Mouse (Mus musculus): ENCODE measurements around the gene Nop16. TPM values are rescaled to one million over a fixed set of nuclear protein-coding genes. Genes with fewer than 3 reads are reported as not detected.

Nop16 gene
- polyA plus RNA-seq (2015; fragmentation: Illumina TruSeq; extraction: RNeasy Lipid Tissue Mini Kit (QIAGEN cat#74804); ENCODE audit: low read depth, low replicate concordance) = 30.5 TPM

DNA sequence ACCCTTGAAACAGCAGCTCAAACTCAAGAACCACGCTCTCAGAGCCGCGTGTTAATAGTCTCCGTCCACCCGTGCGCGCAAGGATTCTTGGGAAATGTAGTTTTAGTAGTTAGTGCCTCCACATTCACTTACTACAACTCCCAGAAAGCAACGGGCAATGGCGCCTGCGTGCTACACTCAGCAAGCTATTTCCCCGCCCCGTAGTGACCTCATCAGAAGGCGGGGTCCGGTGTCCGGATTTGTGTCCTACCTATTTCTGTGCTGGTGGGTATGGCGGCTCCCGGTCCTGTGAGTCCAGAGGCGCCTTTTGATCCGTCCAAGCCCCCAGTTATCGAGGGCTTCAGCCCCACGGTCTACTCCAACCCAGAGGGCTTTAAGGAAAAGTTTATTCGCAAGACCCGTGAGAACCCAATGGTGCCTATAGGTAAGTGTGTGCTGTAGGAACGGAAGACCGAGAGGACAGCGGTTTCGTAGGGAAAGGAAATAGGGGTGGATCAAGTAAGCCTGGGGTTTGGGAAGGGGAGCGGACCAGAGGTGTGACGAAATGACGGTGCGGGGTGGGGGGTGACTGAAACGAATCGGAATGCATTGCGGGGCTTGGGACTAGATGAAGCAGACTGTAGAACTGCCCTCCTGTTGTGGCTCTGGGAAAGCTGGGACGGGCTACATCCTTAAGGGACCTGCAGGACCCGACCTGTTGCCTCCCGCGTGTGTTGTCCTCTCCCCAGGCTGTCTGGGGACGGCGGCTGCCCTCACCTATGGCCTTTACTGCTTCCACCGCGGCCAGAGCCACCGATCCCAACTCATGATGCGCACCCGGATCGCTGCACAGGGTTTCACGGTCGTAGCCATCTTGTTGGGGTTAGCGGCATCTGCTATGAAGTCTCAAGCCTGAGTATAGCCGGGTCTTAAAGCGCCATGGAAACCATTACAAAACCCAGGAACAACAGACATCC, at the start of gene Nop16, which contains the start of gene Higd2a:
Nop16 (minus strand) TSS at position 95 of the 956 bp plus-strand sequence.
Higd2a (plus strand) TSS at position 212 of the 956 bp plus-strand sequence.

DNA sequence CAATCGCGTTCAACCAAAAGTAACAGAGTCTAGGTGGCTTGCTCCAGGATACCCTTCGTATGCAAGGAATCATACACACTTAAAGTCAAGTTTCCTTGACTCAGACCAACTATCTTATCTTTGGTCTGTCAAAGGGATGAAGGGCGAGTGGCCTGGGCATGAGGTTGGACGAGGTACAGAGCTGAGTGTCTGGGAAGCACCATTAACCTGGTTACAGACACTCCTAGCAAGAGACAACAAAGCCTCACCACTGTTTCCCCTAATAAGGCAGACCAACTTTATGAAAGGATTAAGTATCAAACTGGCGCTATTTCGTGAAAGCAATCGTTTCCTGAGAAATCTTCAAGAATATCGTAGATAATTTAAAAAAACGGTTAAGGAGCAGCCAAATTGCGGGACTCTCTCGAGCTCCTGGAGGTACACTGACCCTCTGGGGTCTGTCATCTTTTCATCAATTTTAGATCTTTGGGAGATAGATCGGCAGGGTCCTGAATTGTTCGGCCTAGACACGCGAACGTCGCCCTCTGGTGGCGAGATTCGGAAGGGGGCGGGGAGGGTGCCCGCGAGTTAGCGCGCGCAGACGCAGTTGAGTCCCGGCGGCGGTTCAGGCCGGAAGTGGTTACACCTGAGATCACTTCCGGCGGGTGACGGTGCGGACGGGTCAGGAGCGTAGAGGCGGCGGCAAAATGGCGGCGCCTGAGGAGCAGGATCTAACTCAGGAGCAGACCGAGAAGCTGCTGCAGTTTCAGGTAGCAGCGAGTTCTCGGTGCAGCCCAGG, 31.5 kb upstream of the Nop16 start, which contains the start of gene Faf2:
Faf2 (plus strand) TSS at position 630 of the 778 bp plus-strand sequence.

DNA sequence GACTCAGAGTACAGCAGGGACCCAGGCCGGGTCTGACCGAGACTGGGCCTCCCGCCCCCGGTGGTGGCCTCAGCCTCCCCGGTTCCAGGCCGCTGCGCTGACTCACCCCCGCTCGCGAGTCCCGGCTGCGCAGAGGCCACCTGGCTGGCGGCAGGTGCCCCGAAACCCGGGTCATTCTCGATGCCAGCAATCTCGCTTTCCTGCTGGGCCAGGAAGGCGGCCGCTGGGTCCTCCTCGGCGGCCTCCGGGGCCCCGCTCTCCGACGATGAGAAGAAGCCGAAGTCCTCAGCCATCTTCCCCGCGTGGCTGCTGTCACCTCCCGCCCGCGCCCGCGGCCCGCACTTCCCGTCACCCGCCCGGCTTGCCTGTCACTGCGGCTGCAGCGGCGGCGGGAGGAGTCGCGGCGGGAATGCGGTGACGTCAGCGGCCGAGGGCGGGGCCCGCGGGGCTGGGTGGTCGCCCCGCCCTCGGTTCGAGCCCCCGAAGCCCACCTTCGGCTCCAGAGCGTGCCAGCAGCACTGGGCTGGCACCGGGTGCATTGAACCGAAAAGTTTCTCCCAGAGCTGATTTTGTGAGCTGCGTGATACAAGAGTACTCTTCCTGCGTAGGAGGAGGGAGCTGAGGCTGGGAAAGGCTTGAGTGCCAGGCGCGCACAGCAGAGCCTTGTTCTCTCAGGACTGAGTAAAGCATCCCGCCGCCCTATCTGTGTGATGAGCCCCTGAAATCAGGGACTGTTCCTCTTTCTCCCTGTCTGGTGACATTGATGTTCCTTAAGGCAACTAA, 21.3 kb upstream of the Nop16 start, which contains the start of gene Cltb:
Cltb (minus strand) TSS at position 373 of the 783 bp plus-strand sequence.

DNA sequence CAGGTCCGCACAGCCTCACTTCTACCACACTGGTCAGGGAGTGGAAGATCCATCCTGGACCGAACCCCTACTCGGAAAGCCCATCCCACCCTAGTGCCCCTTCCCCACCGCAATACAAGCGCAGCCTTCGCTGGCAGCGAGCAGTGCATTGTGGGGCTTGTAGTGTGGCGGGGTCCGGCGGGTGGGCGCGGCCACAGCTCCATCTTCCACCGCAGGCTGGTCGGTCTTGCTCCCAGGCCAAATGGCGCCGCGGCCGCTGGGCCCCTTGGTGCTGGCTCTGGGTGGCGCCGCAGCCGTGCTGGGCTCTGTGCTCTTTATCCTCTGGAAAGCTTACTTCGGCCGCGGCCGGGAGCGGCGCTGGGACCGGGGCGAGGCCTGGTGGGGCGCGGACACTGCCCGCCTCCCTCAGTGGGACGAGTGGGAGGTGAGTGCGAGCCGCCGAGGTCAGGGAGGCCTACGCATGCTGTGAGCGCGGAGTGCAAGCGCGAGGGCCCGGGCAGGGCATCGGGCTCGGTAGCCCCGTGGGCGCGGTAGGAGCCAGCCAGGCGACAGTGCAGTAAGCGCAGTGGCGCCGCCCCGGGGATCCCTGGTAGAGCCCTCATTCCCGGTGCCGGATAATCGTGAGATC, 14.9 kb downstream of the Nop16 start, which contains the start of gene Arl10:
Arl10 (plus strand) TSS at position 162 of the 628 bp plus-strand sequence.

DNA sequence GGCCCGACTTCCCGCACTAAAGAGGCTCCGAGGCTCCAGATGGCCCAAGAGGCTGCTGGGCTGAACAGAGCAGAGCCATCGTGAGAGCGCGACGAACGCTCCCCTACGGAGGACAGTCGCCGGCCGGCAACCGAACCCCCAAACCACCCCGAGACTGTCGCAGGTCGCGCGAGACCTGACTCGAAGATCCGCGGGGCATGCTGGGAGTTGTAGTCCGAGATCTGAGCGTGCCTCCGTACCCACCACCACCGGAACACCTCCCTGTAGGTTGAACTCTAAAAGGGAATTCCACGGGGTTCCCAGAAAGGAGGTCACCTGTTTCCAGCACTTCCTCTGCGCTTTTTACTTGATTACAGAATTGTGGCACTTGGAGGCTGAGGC, 24.7 kb downstream of the Nop16 start, which contains the start of gene 4833439L19Rik:
4833439L19Rik (minus strand) TSS at position 235 of the 381 bp plus-strand sequence.

Other genes with a start within 250 kb of the Nop16 start
- gene Cplx2, start 218.7 kb downstream of the Nop16 start, polyA plus RNA-seq (2015; fragmentation: Illumina TruSeq; extraction: RNeasy Lipid Tissue Mini Kit (QIAGEN cat#74804); ENCODE audit: low read depth, low replicate concordance) = 507 TPM
- gene Thoc3, start 121.2 kb downstream of the Nop16 start, polyA plus RNA-seq (2015; fragmentation: Illumina TruSeq; extraction: RNeasy Lipid Tissue Mini Kit (QIAGEN cat#74804); ENCODE audit: low read depth, low replicate concordance) = 29.4 TPM
- 12.9 TPM for gene Simc1, start 86.3 kb downstream of the Nop16 start, polyA plus RNA-seq (2015; fragmentation: Illumina TruSeq; extraction: RNeasy Lipid Tissue Mini Kit (QIAGEN cat#74804); ENCODE audit: low read depth, low replicate concordance)
- 145 TPM for gene 4833439L19Rik, start 24.7 kb downstream of the Nop16 start, polyA plus RNA-seq (2015; fragmentation: Illumina TruSeq; extraction: RNeasy Lipid Tissue Mini Kit (QIAGEN cat#74804); ENCODE audit: low read depth, low replicate concordance)
- gene Arl10, start 15.1 kb downstream of the Nop16 start, polyA plus RNA-seq (2015; fragmentation: Illumina TruSeq; extraction: RNeasy Lipid Tissue Mini Kit (QIAGEN cat#74804); ENCODE audit: low read depth, low replicate concordance) = 24.1 TPM
- gene Higd2a, start 117 bp upstream of the Nop16 start, polyA plus RNA-seq (2015; fragmentation: Illumina TruSeq; extraction: RNeasy Lipid Tissue Mini Kit (QIAGEN cat#74804); ENCODE audit: low read depth, low replicate concordance) = 237 TPM
- gene Cltb, start 21.3 kb upstream of the Nop16 start, polyA plus RNA-seq (2015; fragmentation: Illumina TruSeq; extraction: RNeasy Lipid Tissue Mini Kit (QIAGEN cat#74804); ENCODE audit: low read depth, low replicate concordance) = 254 TPM
- 43.2 TPM for gene Faf2, start 31.7 kb upstream of the Nop16 start, polyA plus RNA-seq (2015; fragmentation: Illumina TruSeq; extraction: RNeasy Lipid Tissue Mini Kit (QIAGEN cat#74804); ENCODE audit: low read depth, low replicate concordance)
- gene Rnf44, start 103.8 kb upstream of the Nop16 start, polyA plus RNA-seq (2015; fragmentation: Illumina TruSeq; extraction: RNeasy Lipid Tissue Mini Kit (QIAGEN cat#74804); ENCODE audit: low read depth, low replicate concordance) = 82.6 TPM
- 0.21 TPM for gene Cdhr2, start 111.4 kb upstream of the Nop16 start, polyA plus RNA-seq (2015; fragmentation: Illumina TruSeq; extraction: RNeasy Lipid Tissue Mini Kit (QIAGEN cat#74804); ENCODE audit: low read depth, low replicate concordance)
- 60.0 TPM for gene Gprin1, start 159.8 kb upstream of the Nop16 start, polyA plus RNA-seq (2015; fragmentation: Illumina TruSeq; extraction: RNeasy Lipid Tissue Mini Kit (QIAGEN cat#74804); ENCODE audit: low read depth, low replicate concordance)
- gene Sncb, start 176.5 kb upstream of the Nop16 start, polyA plus RNA-seq (2015; fragmentation: Illumina TruSeq; extraction: RNeasy Lipid Tissue Mini Kit (QIAGEN cat#74804); ENCODE audit: low read depth, low replicate concordance) = 548 TPM
- not detected for gene Eif4e1b, start 193.9 kb upstream of the Nop16 start, polyA plus RNA-seq (2015; fragmentation: Illumina TruSeq; extraction: RNeasy Lipid Tissue Mini Kit (QIAGEN cat#74804); ENCODE audit: low read depth, low replicate concordance)
- gene Tspan17, start 199.3 kb upstream of the Nop16 start, polyA plus RNA-seq (2015; fragmentation: Illumina TruSeq; extraction: RNeasy Lipid Tissue Mini Kit (QIAGEN cat#74804); ENCODE audit: low read depth, low replicate concordance) = 73.2 TPM